Mouse (Mus musculus): ENCODE data around the gene Dnajb13.

DNA sequence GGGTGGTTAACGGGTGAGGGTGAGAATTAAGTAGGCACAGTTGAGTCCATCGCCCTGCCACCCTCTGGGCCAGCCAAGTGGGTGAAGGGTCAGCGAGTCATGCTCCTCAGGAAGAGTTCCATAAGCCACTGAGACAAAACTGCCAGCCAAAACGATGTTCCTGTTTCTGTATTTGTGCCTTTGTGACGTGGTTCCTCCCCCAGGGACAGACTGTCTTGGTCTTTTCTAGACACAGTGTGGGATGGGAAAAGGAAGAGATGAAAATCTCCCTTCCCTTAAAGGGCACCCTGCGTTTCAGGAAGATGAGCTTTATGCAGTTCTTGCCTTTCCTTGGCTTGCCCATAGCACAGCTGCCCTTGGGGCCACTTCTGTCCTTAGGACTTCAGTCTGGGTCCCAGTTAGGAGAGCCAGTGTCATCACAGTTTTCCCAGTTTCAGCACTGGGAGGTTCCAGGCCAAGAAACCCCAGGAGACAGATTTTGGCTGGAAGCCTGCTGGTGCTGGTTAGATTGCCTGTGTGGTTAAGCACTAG lies 53.1 kb downstream of the Dnajb13 start:
- no peak for TF ChIP-seq CTCF (IDR thresholded peaks at IDR 0.05; ENCODE audit: low read depth, low read length)
- TF ChIP-seq POLR2A (IDR thresholded peaks at IDR 0.05; ENCODE audit: borderline replicate concordance, low read depth, low read length): no peak

Measured in bone marrow macrophage, adult 2 months (primary cell).